Mouse (Mus musculus) common myeloid progenitor, adult 5-6 weeks (primary cell): ENCODE data around the gene Cdh5. TPM values are rescaled to one million over a fixed set of nuclear protein-coding genes. Genes with fewer than 3 reads are reported as not detected.
A peak's percentile ranks its signal among the peaks of the same experiment; 100 is the strongest.

ENCODE experiments used
- ATAC-seq: replicated peaks from 2 replicates; pipeline ENCODE4 v1.8.0; 2016; ENCODE audit warnings: low read depth, mild to moderate bottlenecking, moderate TSS enrichment, inconsistent platforms; ENCODE audit not compliant: poor library complexity, severe bottlenecking
- total RNA-seq: library from RNA; stranded (forward); fragments of 200-1000, 187-1606 nt; gene quantifications from 2 replicates; pipeline ENCODE4 v1.2.3, GENCODE M21; 2017

The Cdh5 gene
- total RNA-seq, 1 experiment from 2014 or later: not detected

DNA sequence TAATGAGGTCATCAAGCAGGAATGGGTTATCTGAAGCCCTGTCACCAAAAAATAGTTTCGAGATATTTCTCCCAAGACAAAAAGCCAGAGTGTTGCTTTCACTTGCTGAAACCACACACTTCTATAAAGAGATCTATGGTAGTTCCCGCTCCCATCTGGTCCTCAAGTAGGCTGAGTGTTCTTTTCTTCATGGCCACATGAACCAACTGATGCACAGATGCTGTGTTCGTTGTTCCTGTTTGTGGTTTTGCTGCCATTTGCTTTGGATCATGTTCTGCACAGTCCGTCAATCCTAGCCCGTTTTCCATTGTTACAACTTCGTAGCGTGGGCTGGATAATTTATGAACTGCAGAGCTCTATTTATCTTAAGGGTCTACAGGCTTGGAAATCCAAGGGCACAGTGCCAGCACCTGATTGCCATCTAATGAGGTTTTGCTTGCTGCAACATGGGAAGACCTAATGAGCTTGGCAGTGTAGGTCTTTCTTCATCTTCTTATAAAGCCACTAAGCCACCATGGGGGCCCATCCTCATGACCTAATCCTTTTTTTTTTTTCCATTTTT lies 30.1 kb downstream of the Cdh5 start:
- ATAC-seq: peak; percentile 85

DNA sequence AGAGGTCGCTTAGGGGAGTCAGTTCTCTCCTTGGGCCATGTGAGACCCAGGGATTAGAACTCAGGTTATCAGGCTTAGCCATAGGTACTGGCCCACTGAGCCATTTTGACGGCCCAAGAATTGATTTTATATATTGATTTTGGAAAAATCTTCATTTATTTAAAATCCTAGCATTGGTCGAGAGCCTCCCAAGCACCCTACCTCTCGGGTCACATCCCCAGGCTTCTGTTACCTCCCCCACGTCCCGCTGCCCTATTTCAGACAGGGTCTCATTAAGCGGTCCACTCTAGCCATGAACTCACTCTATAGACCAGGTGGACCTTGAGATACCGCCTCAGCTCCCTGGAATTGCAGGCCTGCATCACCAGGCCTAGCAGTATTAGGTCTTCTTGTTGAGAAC lies 33.1 kb downstream of the Cdh5 start:
- ATAC-seq: no peak

DNA sequence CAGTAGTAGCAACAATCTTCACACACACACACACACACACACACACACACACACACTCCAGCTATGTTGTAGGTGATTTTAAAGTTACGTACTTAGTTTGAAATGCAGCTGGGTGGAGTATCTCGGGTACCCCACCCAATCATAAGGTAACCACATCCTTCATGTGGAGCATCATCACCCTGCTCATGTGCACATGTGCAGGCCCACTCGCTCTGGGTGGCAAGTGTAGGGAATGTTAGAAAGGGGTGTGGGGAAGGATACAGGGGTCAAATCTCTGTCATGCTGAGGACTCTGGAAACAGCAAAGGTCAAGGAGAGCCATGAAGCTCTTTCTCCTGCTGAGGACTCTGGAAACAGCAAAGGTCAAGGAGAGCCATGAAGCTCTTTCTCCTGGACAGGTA lies 34.9 kb downstream of the Cdh5 start:
- ATAC-seq: no peak

DNA sequence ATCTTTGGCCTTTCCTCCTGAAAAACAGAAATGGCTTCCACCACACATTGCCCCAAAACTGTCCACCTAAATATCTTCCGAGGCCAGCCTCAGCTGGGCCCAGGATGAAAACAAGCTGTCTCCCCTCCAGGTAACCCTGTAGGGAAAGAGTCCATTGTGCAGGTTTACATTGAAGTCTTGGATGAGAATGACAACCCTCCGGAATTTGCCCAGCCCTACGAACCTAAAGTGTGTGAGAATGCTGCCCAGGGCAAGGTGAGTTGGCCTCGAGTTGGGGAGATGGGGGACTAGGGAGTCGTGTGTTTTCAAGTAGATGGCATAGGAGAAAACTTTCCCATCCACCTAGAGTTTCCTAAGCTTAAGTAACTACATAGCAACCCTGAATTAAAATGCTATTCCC lies 36.2 kb downstream of the Cdh5 start:
- ATAC-seq: no peak

DNA sequence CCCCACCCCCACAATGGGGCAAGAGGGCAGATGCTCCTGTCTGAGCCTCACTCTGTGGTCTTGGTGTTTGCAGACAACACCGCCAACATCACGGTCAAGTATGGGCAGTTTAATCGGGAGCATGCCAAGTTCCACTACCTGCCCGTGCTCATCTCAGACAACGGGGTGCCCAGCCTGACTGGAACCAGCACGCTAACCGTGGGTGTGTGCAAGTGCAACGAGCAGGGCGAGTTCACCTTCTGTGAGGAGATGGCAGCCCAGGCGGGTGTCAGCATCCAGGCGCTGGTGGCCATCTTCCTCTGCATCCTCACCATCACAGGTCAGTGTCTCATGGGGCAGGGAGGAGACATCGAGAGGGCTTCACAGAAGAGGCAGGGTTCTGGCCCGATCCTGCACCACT lies 39.2 kb downstream of the Cdh5 start:
- ATAC-seq: no peak

DNA sequence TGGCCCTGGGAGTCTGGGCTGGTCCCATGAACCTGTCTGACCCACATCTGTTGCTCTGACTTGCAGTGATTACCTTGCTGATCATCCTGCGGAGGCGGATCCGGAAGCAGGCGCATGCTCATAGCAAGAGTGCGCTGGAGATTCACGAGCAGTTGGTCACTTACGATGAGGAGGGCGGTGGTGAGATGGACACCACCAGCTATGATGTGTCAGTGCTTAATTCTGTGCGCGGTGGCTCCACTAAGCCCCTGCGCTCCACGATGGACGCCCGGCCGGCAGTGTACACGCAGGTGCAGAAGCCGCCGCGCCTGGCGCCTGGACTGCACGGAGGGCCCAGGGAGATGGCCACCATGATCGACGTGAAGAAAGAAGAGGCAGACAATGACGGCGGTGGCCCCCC lies 41.0 kb downstream of the Cdh5 start:
- ATAC-seq: no peak

DNA sequence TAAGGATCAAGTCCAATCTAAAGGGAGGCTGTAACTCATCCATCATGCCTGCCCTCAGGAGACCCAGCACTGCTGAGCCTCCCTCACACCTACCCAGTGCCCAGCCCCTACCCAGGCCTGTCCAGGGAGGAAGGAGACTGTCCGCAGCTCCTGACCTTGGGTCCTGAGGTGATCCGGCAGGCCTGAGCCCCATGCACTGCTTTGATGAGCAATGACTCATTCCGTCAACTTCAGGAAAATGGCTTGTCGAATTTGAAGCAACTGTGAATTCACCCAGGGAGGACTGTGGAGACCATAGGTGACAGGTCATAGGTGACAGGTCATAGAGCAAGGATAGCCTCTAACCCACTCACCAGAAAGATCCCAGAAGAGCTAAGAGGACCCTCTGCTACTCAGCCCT lies 42.0 kb downstream of the Cdh5 start:
- no peak for ATAC-seq

DNA sequence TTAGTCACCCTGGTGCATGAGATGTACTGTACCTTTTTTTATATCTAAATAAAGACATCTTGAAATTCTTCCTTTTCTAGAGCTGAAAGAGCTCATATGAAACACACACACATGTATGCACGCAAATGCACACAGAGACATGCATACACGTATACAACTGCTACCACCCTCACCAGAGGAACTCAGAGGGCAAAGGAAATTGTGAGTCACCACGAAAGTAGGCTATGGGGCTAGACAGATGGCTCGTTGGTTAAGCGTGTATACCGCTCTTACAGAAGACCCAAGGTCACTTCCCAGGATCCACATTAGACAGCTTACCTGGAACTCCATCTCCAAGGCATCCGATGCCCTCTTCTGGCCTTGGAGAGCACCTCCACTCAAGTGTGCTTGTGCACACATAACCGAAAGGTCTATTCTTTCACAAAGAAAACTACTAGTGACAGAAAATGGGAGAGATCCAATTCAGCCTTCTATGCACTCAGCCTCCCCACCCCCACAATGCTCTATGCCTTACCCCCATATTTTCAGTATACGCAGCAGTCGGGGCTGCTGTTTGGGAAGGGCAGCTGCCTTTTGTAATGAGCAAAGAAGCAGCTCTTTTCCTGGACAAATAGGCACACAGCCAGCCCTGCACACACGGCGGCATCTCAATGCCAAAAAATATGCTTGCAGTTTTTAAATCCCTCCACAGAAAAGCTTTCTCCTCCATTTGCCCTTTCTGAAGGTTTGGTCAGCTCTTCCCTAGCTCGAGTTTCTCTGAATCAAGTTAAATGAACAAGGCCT lies 43.2 kb downstream of the Cdh5 start:
- no peak for ATAC-seq

DNA sequence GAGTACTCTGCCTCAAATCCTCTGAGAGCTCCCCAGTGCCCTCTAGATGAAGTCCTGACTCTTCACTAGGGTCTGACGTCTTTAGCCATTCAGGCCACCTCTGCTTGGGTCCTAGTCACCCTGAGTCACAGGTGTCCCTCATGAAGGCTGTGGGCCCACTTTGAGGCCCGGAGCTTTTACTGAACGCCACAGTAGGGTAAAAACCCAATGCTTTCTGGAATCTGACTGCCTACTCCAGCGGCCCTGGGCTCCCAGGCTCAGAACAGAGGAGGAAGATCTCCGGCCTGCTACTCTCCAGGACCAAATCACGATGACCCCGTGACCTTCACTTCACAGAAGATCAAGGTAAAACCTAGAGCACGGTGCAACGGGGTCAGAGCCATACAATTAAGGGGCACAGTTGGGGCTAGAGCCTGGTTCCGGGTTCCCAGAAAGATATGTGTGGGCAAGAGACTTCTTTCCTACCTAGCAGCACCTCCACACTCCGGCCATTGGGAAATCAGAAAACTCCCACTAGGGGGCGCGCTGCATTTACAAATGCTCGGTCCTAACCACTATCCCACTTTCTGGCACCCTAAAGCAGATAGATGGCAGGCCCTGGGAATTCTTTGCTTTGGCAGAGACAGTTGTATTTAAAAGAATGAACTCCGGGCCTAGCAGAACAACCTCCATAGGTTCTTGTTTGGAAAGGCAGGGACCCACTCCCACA lies 44.7 kb downstream of the Cdh5 start:
- peak; percentile 90 for ATAC-seq

DNA sequence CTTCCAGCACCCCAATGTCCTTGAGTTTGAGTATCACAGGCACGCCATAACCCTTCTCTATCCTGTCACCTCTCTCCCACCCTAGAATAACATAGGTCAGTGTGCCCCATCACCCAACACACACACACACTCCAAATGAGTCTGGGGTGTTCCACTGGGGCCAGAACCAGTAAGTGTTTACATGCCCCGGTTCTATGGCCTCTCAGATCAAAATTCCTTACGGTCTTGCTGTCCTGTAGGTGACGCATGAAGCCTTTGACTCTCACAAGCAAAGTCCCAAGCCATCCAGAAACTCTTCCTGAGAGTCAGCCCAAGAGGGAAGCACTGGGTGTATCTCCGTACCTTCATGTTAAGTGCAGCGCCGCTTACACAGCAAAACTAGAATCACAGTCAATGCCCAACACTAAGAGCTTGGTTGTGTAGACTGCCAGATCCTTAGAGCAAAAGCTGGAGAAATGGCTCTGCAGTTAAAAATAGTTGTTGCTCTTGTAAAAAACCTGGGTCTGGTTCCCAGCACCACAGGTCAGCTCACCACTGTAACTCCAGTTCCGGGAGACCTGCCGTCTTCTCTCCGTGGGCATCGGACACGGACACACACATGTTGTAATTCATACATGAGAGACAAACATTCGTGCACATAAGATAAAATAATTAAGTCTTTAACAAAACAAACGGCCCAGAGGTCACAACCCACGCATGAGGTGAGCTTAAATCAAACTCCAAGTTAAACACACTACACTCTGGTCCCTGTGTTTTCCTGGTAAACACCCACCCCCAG lies 45.5 kb downstream of the Cdh5 start:
- no peak for ATAC-seq

DNA sequence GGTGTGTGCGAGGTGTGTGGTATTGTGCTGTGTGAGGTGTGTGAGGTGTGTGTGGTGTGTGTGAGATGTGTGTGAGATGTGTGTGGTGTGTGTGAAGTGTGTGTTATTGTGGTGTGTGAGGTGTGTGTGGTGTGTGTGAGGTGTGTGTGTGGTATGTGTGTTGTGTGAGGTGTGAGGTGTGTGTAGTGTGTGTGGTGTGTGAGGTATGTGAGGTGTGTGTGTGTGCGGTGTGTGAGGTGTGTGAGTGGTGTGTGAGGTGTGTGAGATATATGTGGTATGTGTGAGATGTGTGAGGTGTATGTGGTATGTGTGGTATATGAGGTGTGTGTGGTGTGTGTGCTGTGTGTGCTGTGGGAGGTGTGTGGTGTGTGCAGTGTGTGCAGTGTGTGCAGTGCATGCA lies 46.5 kb downstream of the Cdh5 start:
- no peak for ATAC-seq

DNA sequence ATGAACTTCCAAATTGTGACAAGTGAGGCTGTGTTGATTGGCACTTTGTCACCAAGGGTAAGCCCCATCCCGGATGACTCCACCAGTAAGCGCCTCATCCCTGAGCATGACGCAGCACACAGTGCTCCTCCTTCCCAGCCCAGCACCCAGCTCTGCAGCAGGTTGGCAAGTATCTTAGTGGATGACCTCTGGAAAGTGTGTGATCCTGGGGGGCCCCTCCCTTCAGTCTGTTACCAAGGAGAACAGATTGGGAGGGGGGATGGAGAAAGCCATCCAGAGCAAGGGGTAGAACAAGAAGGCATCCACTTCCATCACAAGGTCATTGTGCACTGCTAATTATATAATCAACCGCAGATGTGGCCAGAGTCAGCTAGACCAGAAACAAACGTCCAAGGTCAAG lies 59.3 kb downstream of the Cdh5 start:
- no peak for ATAC-seq

DNA sequence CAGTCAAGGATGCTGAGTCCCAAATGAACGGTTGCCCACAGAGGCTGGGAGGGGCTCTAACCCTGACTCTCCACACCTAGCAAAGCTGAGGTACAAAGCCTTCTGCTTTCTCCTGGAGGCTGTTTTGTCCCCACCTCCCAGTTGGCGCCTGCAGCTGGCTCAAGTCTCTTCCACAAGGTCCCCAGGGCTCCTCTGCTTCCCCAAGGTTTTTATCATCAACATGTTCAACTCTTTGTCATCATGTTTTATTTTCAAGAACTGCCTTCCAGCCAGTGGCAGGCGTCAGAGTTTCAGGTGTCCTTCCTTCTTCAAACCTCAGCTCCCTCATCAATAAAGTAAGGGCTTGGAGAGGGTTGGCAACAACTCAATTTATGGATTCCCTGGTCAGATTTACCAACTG lies 68.0 kb downstream of the Cdh5 start:
- ATAC-seq: no peak

DNA sequence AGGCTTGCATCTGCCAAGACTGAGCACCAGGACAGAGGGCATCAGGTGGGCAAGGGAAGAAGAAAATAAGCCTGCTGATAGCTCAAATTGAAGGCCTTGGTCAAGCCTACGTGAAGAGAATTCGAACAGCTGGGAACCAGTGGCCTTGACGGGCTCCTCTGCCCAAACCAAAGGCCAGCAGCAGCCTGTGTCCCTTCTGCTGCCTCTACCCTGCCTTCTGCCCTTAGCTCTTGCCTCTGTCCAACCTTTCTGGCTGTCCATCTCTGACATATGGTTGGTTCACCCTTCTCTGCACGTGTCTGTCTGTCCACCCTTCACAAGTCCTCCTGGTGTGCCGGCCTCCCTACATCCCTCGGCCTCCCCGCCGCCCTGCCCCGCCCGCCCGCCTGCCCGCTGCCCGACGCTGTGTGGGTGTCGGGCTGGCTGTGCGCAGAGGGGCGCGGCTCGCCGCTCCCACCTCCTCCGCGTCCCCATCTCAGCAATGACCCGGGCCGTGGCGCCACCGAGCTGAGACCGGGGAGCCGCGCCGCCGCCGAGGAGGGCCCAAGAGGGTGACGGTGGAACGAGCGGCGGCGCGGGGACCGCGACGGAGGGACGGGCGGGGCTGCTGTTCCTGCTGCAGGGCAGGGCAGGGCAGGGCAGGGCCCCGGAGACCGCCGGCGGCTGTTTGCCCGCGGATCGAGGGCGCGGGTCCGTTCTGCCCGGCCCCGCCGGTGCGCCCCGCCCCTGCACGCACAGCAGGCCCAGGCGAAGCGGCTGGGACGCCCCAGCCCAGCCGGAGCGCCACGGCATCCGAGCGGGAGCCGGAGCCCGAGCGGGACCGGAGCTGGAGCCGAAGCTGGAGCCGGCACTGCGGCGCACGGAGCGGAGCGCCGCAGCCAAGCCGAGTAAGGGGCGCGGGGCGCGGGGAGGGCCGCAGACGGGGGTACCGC lies 69.0 kb downstream of the Cdh5 start, which contains the start of gene Bean1:
Gene Bean1, plus strand, starts transcription at position 325 of the 932 bp plus-strand sequence.
- peak; percentile 50 for ATAC-seq

DNA sequence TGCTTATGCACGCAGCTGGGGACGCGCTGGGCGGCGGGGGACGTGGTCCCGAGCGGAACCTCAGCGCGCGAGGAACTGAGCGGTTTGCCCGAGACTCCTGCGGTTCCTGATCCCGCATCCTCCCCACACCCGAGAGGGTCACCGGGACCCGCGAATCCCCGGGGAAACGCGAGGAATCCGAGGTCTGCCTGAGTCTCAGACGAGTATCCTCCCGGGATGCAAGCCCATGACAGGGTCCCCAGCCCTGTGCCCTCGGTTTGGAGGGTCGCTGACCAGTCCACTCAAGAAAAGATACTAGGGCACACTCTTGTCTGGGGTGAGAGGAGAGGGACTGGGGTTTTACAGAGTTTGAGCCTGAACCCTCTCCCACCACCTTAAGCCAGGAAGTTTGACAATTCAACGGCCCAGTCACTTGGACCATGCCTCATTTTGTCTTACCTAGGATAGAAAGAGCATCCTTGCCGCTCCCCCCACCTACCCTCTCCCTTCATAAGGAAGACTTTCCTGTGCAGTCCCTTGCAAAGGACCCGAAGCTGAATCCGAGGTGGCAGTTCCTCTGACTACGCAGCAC lies 69.7 kb downstream of the Cdh5 start:
- 0 out of 2 replicates have a peak, but pooled peaks have one; percentile 9 for ATAC-seq

DNA sequence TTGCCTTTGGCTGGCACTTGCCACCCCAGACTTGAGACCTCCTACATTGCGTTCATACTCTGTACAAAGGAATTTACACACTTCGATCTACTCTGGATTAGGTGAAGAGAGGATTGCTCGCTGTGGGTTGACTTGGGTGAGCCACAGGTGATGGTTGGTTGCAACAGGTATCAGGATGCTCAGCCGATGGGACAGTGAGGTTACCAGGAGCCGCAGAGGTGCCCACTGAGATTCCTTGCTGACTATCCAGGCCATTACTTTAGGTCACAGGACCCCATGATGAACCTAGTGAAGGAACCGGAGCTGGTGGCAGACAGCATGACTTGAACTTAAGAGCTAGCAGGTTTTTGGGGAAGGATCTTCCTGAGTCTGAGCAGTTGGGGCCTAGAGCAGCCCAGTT lies 71.0 kb downstream of the Cdh5 start:
- ATAC-seq: no peak

DNA sequence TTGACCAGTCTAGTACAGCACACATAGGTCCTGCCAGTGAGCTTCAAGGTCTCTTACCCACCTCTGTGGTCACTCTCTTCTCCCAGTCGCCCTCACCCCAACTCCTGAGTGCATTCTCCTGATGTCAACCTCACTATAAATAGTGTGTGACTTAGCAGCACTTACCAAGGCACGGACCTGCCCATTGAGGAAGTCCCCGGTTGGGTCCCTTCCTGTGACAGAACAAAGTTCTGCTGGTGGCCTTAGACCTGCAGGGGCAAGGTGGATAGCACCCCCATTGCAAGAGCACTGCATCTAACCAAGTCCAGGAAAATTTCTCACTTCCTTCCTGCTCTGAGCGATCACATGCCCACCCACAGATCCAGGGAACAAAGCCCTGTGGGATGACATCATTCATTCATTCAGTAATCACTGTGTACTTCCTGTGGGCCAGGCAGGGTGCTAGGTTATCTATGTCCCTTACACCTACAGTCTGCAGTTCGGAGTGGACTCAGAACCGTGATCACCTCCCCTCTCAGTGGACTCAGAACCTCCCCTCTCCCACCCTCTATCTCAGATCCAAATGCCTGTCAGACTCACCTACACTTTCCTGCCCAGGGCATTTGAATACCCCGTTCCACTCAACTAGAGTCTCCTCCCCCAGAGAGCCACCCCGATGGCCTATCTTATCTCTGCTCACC lies 74.6 kb downstream of the Cdh5 start:
- ATAC-seq: peak; percentile 39; the same call in 1 of the 2 replicates

DNA sequence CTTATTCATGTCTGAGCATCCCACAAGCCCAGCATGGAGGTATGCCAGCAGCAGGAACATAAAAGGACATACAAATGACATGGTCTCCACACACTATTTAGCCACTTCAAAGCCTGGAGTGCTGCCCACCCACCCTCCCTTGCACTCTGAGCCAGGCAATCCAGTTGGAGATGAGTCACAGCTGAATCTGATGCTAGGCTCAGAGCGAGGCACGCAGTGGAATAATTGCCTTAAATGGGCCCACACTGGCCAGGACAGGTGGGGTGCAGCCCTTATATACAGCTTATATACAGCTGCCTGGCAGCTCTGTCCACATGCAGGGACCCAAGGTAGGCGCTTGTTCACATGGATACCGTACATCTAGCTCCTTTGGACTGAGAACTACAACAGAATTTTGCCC lies 75.6 kb downstream of the Cdh5 start:
- no peak for ATAC-seq

DNA sequence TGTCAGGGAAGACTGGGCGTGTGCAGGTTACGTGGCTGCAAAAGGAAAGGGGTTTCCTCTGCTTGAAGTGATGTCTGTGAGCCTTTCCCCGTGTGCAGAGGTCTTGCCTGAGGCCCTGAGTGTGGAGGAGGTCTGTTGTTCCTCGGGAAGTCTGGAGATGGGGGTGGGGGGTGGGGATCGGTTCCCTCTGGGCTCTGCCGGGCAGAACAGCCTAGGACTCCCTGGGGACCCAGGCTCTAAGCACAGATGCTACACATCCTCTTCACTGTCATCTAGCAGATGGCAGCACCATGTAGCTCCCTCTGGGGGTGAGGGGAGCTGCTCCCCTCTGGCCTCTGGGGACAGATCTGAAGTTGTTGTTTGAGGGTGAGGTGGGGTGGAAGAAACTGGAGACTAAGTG lies 83.5 kb downstream of the Cdh5 start:
- no peak for ATAC-seq
